Mouse (Mus musculus): ENCODE results near the gene Hdac4. TPM values are rescaled to one million over a fixed set of nuclear protein-coding genes. Genes with fewer than 3 reads are reported as not detected.

The Hdac4 gene
- polyA plus RNA-seq, 1 experiment from 2014 or later = 3.3 TPM

GRCm38 (mm10) chr1:91880899-91881298, 314.6 kb downstream of the Hdac4 start:
- WGBS (ENCODE audit: insufficient replicate concordance) = 46% methylated on average over 8 of the region's 8 CpGs
- H3K9me3 ChIP-seq (replicated peaks) = no peaks in the 10 kb centered on the region
- no peak for ATAC-seq (ENCODE audit: insufficient read depth)

DNA sequence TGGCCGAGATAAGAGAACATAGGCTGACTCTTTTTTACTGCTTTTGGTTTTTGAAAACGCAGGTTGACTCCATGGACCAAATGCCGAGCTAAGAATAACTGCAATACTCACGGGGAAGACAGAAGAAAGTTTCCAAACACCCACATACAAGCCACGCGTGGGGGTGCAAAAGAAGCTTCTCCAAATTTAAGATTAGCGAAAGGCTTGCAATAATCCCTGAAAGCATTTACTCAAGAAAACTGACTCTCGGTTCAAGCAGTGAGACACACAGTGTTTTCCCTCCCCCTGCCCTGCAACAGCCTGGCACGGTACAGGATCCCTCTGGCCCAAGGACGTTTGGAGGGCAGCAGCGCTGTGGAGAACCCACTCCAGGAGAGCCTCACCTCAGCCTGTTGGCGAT, 315.3 kb downstream of the Hdac4 start:
- WGBS (ENCODE audit: insufficient replicate concordance) = 67% methylated on average over 12 of the region's 12 CpGs
- no peaks in the 10 kb centered on the region for H3K9me3 ChIP-seq (replicated peaks)
- H3K27ac ChIP-seq (replicated peaks) = no peak overlapping the region
- no peak overlapping the region for H3K9ac ChIP-seq
- H3K27me3 ChIP-seq = no peaks in the 10 kb centered on the region
- H3K4me1 ChIP-seq (replicated peaks) = no peaks in the 10 kb centered on the region
- no peaks in the 10 kb centered on the region for H3K36me3 ChIP-seq (replicated peaks)
- H3K4me3 ChIP-seq (replicated peaks) = no peak overlapping the region
- ATAC-seq (ENCODE audit: insufficient read depth) = no peak
- H3K4me2 ChIP-seq = no peak overlapping the region

More at GRCm38 (mm10) chr1:91880899-91881298, 314.6 kb downstream of the Hdac4 start:
- no peaks in the 10 kb centered on the region for H3K27me3 ChIP-seq
- H3K36me3 ChIP-seq (replicated peaks) = no peaks in the 10 kb centered on the region
- no peaks in the 10 kb centered on the region for H3K4me1 ChIP-seq (replicated peaks)
- H3K4me3 ChIP-seq (replicated peaks) = no peak overlapping the region
- no peak overlapping the region for H3K27ac ChIP-seq (replicated peaks)
- no peak overlapping the region for H3K9ac ChIP-seq
- H3K4me2 ChIP-seq = no peak overlapping the region

Data from liver, embryonic 15.5 days (tissue).